Mouse (Mus musculus) neural tube, embryonic 14.5 days (tissue): ENCODE measurements around the gene Lor. TPM values are rescaled to one million over a fixed set of nuclear protein-coding genes. Genes with fewer than 3 reads are reported as not detected.

Source experiments
- ATAC-seq: fragments of 200-750 bp; cut with Nextera tagmentation; 2 replicates; pipeline ENCODE4 v1.8.0; 2017; ENCODE audit warnings: low read depth, mild to moderate bottlenecking, moderate TSS enrichment, moderate library complexity
- H3K27ac ChIP-seq: fragments of 300-500 bp; sonication (generic); 2 replicates; pipeline ENCODE4 v1.5.1; 2014; ENCODE audit warnings: low read depth, mild to moderate bottlenecking, control low read depth, low read length, moderate library complexity, mixed read lengths
- H3K27me3 ChIP-seq: fragments of 300-500 bp; sonication (generic); 2 replicates; pipeline ENCODE4 v1.6.1; 2014; ENCODE audit warnings: low read length; ENCODE audit not compliant: control insufficient read depth, insufficient read depth
- H3K36me3 ChIP-seq: fragments of 300-500 bp; sonication (generic); 2 replicates; pipeline ENCODE4 v1.6.1; 2014; ENCODE audit warnings: low read length, mixed read lengths; ENCODE audit not compliant: control insufficient read depth, insufficient read depth
- H3K4me1 ChIP-seq: fragments of 300-500 bp; sonication (generic); 2 replicates; pipeline ENCODE4 v1.6.1; 2014; ENCODE audit warnings: low read length; ENCODE audit not compliant: control insufficient read depth, insufficient read depth
- H3K4me2 ChIP-seq: fragments of 300-500 bp; sonication (generic); 2 replicates; pipeline ENCODE4 v1.6.1; 2014; ENCODE audit warnings: mild to moderate bottlenecking, low read depth, low read length, control low read depth
- H3K4me3 ChIP-seq: fragments of 300-500 bp; sonication (generic); 2 replicates; pipeline ENCODE4 v1.5.1; 2014; ENCODE audit warnings: low read depth, low read length, control low read depth, mixed read lengths
- H3K9ac ChIP-seq: fragments of 300-500 bp; sonication (generic); replicated peaks from 2 replicates; pipeline ENCODE4 v1.6.1; 2014; ENCODE audit warnings: low read depth, mild to moderate bottlenecking, control low read depth, low read length, mixed read lengths
- H3K9me3 ChIP-seq: fragments of 300-500 bp; sonication (generic); 2 replicates; pipeline ENCODE4 v1.6.1; 2016; ENCODE audit warnings: low read length; ENCODE audit not compliant: control insufficient read depth
- WGBS: fragments of 180-500 bp; shearing (Covaris S2); extraction: QIAGEN DNeasy Blood & Tissue Kit; methylation state at CpG from one replicate; pipeline ENCODE4 v1.1.7; 2014; 5-methylcytosine and 5-hydroxymethylcytosine counted together
- microRNA-seq: library from miRNA; unstranded; fragments of <30 nt; microRNA quantifications from one replicate; pipeline ENCODE4, GENCODE M21; 2016
- polyA plus RNA-seq: library from polyadenylated mRNA; unstranded; fragments of >200 nt; fragmentation: Nextera tagmentation; extraction: Ambion mirVana; gene quantifications from 2 replicates; pipeline ENCODE4 v1.2.1, GENCODE M21; 2014

The Lor gene
- polyA plus RNA-seq, 1 experiment from 2014 or later, result 6.4 TPM

DNA sequence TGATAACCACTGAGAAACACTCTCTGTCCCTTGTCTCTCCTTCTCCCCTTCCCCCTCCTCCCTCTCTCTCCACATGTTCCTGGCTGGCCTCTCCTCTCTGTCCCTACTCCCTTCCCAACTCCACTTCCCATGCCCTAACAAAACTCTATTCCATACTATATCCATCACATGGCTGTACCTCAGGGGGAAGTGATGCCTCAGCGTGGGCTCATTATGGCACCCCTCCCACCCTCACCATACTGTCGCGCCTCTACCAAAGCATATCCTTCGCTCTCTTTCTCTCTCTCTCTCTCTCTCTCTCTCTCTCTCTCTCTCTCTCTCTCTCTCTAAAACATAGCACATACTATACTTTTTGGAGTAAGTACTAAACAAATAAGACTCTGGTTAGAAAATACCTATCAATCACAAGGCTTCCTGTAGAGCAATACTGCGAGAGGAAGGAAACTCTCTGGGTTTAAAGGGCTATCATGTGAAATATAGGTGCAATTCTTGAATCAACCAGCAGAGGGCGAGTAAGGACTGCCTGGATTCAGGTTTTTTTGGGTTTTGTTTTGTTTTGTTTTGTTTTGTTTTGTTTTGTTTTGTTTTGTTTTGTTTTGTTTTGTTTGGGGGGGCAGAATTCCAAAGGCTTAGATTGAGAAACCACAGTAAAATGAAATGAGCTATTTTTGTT, 32.4 kb downstream of the Lor start:
- H3K27ac ChIP-seq, result no peak overlapping the region
- H3K36me3 ChIP-seq, result no peaks in the 10 kb centered on the region
- H3K27me3 ChIP-seq, result no peaks in the 10 kb centered on the region
- no peak overlapping the region for H3K4me2 ChIP-seq
- H3K9me3 ChIP-seq, result no peaks in the 10 kb centered on the region
- no peak overlapping the region for H3K4me3 ChIP-seq
- peak; percentile 56; the same call in 1 of the 2 replicates for ATAC-seq
- 58% methylated on average over 6 of the region's 6 CpGs for WGBS
- H3K9ac ChIP-seq, result no peak overlapping the region
- no peaks in the 10 kb centered on the region for H3K4me1 ChIP-seq

DNA sequence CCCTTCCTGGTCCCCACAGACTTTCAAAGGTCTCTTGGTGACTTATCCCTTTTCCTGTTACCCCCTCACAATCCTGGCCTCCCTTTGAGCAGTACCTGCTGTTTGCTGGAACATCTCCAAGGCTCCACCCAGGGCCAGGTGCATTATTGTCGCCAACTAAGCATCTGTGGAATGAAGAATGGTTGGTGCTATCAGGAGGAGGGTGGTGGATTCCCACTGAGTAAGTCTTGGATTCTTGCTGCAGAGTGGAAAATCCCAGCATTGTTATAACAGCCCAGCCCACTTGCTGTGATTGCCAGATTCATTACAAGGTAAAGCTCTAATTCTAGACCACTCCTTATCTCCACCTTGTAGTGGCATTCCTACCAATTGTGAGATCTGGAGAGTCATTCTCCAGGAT, 49.0 kb downstream of the Lor start:
- no peaks in the 10 kb centered on the region for H3K4me1 ChIP-seq
- no peak for ATAC-seq
- H3K4me3 ChIP-seq, result no peak overlapping the region
- no peaks in the 10 kb centered on the region for H3K27me3 ChIP-seq
- H3K4me2 ChIP-seq, result no peak overlapping the region
- H3K27ac ChIP-seq, result no peak overlapping the region
- no peak overlapping the region for H3K9ac ChIP-seq
- 67% methylated on average over 1 of the region's 1 CpGs for WGBS
- H3K9me3 ChIP-seq, result no peaks in the 10 kb centered on the region
- no peaks in the 10 kb centered on the region for H3K36me3 ChIP-seq

DNA sequence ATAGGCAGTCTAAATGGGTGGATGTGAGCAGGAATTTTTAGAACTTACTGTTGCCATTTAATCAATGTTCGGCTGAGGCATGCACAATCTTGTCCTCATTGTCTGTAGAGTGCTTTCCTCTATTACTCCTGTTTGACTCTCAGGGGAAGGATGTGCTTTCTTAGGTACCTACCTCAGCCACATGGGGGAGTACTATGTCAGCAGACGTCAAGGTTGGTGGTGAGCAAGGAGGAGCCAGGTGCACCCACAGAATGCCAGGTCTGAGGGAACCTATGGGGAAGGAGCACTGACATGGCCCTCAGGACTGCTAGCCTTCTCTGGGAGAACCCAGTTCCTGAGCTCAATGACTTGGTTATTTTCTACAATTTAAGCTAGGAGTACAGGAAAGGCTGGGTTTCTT, 49.7 kb downstream of the Lor start:
- H3K36me3 ChIP-seq, result no peaks in the 10 kb centered on the region
- H3K27ac ChIP-seq, result no peak overlapping the region
- H3K27me3 ChIP-seq, result no peaks in the 10 kb centered on the region
- no peak for ATAC-seq
- H3K9me3 ChIP-seq, result no peaks in the 10 kb centered on the region
- H3K4me3 ChIP-seq, result no peak overlapping the region
- WGBS, result 46% methylated on average over 2 of the region's 2 CpGs
- H3K4me2 ChIP-seq, result no peak overlapping the region
- no peak overlapping the region for H3K9ac ChIP-seq
- no peaks in the 10 kb centered on the region for H3K4me1 ChIP-seq

Small RNA genes lying within 50 kb of the gene (microRNA-seq; reads per million reads assigned to microRNA genes)
- not detected for gene Gm25145

Other genes with a start within 250 kb of the Lor start
- not detected in 2 replicates for gene Pglyrp3, start 68.6 kb downstream of the Lor start, polyA plus RNA-seq
- gene Prr9, start 40.8 kb upstream of the Lor start, polyA plus RNA-seq, result not detected in 2 replicates
- not detected in 2 replicates for gene Lelp1, start 59.6 kb upstream of the Lor start, polyA plus RNA-seq
- gene Sprr2a1, start 132.7 kb upstream of the Lor start, polyA plus RNA-seq, result not detected in 2 replicates
- gene Sprr2a2, start 132.8 kb upstream of the Lor start, polyA plus RNA-seq, result not detected in 2 replicates
- not detected in 2 replicates for gene Sprr2a3, start 202.3 kb upstream of the Lor start, polyA plus RNA-seq
- gene Sprr2b, start 233.5 kb upstream of the Lor start, polyA plus RNA-seq, result not detected in 2 replicates